Mouse (Mus musculus): Measurements from ENCODE around the gene Arl5b. TPM values are rescaled to one million over a fixed set of nuclear protein-coding genes. Genes with fewer than 3 reads are reported as not detected.

Arl5b gene
- polyA plus RNA-seq, 1 experiment from 2014 or later = 34.2 TPM

DNA sequence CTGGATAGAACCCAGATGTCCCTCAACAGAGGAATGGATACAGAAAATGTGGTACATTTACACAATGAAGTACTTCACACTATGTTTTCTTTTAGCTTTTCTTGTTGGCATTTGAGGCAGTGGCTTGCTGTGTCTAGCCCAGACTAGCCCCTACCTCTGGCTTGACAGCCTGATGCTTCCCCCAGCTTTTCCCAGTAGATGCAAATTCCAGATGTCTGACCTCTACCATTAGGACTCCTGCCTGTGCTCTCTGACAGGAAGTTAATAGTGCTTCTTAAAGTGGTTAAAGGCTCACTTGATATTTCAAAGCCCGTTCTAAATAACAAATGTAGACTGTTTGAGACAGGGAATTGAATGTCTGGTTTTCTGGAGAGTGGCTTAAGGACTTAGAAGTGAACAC, 14.6 kb downstream of the Arl5b start:
- Histone ChIP-seq H3K9me3 (no peaks in the 10 kb centered on the region), H3K4me3 (no peak overlapping the region), H3K4me2 (replicated peaks) (no peak overlapping the region), H3K27ac (replicated peaks) (no peak overlapping the region), H3K9ac (replicated peaks) (no peak overlapping the region), H3K36me3 (peaks cover 6% of the 10 kb centered on the region; the same call in 1 of the 2 replicates), H3K4me1 (peaks cover 18% of the 10 kb centered on the region), H3K27me3 (no peaks in the 10 kb centered on the region)
- whole genome bisulfite sequencing = 79% methylated on average over 1 of the region's 1 CpGs
- ATAC-seq (replicated peaks) = no peak

DNA sequence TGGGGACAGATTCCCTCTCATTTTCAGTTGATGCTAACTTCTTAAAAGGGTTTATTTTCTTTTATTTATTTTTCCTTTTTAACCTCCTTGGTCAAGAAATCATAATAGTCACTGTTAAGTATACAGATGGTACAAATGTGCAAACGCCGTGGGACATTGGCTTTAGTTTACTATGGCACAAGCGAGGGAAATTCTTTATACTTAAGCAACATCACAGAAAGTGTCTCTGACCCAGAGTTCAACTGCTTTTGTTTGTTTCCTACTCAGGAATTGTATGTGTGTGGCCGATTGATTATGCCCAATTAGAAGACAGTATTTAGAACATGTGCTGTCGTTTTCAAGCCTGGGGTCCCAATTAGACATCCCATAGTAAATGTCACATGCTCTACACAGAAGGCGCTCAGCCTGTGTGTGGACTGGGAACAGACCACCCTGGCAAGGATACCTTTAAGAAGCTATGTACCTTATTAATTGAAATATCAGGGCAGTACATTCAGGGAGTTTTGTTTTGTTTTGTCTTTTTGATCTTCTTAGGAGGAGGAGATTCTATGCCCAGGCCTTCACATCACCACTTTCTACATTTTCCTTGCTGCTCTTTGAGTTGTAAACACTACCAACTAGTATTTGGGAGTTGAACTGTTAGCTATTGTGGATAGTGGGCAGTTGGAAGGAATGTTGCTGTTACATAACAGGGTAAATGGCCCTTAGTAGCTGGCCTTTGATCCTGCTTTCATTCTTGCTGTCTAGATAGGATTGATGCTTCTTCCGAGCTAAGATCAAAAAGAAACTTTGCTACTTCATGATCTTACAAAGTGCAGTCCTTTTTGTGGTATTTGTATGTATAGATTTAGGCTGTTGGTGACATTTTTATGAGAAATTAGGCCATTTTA, 15.4 kb downstream of the Arl5b start:
- no peak; the same call in 1 of the 2 replicates for ATAC-seq (replicated peaks)
- Histone ChIP-seq H3K36me3 (peaks cover 10% of the 10 kb centered on the region; the same call in 1 of the 2 replicates), H3K27me3 (no peaks in the 10 kb centered on the region), H3K4me3 (no peak overlapping the region), H3K4me1 (peaks cover 11% of the 10 kb centered on the region), H3K9ac (replicated peaks) (no peak overlapping the region), H3K9me3 (no peaks in the 10 kb centered on the region), H3K27ac (replicated peaks) (no peak overlapping the region), H3K4me2 (replicated peaks) (no peak overlapping the region)
- WGBS = 59% methylated on average over 7 of the region's 7 CpGs

DNA sequence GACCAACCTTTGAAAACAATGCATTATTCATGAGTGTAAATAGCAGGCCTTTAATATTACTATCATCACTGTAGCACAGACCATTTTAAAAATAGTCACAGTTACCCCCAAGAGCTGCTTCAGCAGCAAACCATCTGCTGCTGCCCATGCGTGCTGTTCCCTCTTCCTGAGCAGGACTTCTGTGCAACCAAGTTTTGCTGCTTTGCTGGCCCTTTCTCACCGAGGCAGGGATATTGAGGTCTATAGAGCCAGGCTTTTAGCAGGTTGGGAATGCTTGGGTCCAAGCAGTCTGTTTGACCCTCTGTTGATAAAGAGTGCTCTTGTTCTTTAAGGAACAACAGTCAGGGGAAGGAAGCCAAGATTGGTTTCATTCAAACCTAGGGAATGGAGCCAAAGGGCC, 16.3 kb downstream of the Arl5b start:
- no peaks in the 10 kb centered on the region for H3K9me3 ChIP-seq
- 50% methylated on average over 2 of the region's 2 CpGs for WGBS
- ATAC-seq (replicated peaks) = peak; percentile 55

DNA sequence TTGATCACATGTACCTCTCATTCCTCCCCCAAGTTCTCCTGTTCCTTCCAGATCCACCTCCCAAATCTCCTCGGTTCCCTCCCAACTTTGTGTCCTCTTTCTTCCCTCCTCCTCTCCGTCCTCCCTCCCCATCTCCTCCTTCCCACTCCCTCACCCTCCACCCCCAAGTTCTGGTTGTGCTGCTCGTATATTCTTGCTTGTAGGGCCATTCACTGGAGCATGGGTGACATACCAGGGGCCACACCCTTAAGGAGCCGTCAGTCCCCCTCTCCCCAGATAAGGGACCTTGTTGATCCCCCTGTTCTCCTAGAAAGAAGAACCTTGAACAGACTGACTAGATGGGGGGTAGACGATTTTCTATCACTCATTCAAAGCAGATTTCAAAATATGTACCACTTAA, 17.9 kb downstream of the Arl5b start:
- no peaks in the 10 kb centered on the region for H3K9me3 ChIP-seq
- H3K4me1 ChIP-seq = peaks cover 11% of the 10 kb centered on the region
- H3K27me3 ChIP-seq = no peaks in the 10 kb centered on the region
- no peak overlapping the region for H3K27ac ChIP-seq (replicated peaks)
- ATAC-seq (replicated peaks) = no peak
- 65% methylated on average over 5 of the region's 5 CpGs for WGBS
- H3K9ac ChIP-seq (replicated peaks) = no peak overlapping the region
- no peak overlapping the region for H3K4me2 ChIP-seq (replicated peaks)
- peaks cover 29% of the 10 kb centered on the region for H3K36me3 ChIP-seq
- H3K4me3 ChIP-seq = no peak overlapping the region

More for the DNA sequence above, 16.3 kb downstream of the Arl5b start:
- no peak overlapping the region for H3K4me2 ChIP-seq (replicated peaks)
- H3K4me1 ChIP-seq = peaks cover 11% of the 10 kb centered on the region
- peaks cover 18% of the 10 kb centered on the region for H3K36me3 ChIP-seq
- H3K9ac ChIP-seq (replicated peaks) = no peak overlapping the region
- H3K4me3 ChIP-seq = no peak overlapping the region
- no peak overlapping the region for H3K27ac ChIP-seq (replicated peaks)
- H3K27me3 ChIP-seq = no peaks in the 10 kb centered on the region

DNA sequence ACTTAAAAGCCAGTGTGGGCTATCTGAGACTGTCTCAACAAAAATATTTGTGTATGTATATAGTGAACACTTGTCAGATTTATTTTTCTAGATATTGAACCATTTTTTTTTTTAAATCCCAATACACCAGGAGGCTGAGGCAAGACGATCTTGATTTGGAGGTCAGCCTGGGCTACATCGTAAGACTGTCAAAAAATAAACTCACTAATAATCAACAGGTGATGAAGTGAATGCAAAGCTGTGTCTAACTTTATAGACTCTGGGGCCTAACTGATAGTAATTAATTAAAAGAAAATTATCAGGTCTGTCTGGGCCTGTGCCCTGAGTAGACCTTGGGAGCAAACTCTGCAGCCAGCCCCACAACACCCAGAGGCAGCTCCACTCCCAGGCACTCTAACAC, 34.5 kb downstream of the Arl5b start:
- Histone ChIP-seq H3K9ac (replicated peaks) (no peak overlapping the region), H3K4me3 (no peak overlapping the region), H3K4me2 (replicated peaks) (no peak overlapping the region), H3K9me3 (no peaks in the 10 kb centered on the region), H3K4me1 (no peaks in the 10 kb centered on the region), H3K36me3 (peaks cover 38% of the 10 kb centered on the region; the same call in 1 of the 2 replicates), H3K27ac (replicated peaks) (no peak overlapping the region), H3K27me3 (no peaks in the 10 kb centered on the region)
- WGBS = 98% methylated on average over 2 of the region's 2 CpGs
- ATAC-seq (replicated peaks) = no peak

DNA sequence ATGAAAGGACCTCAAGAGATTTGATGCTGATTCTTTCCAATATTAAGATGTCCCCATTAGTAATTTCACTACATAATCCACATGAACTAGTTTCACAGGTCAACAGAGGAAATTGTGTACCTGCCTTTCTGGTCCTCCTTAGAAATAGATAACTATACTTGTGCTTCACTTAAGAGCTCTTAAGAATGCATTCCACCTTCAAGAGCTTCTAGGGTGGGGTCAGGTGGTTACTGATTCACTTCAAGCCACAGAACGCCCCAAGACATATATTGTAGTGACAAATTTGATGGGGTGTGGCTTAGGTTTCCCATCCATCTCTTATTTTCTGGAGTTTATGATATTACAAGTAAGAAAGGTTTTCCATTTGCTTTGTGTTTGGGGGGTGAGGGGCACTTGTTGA, 38.1 kb downstream of the Arl5b start:
- ATAC-seq (replicated peaks) = no peak
- no peaks in the 10 kb centered on the region for H3K4me1 ChIP-seq
- H3K9me3 ChIP-seq = no peaks in the 10 kb centered on the region
- H3K36me3 ChIP-seq = peaks cover 12% of the 10 kb centered on the region; the same call in 1 of the 2 replicates
- no peak overlapping the region for H3K27ac ChIP-seq (replicated peaks)
- no peak overlapping the region for H3K9ac ChIP-seq (replicated peaks)
- 87% methylated on average over 1 of the region's 1 CpGs for WGBS
- no peaks in the 10 kb centered on the region for H3K27me3 ChIP-seq
- no peak overlapping the region for H3K4me3 ChIP-seq
- no peak overlapping the region for H3K4me2 ChIP-seq (replicated peaks)

DNA sequence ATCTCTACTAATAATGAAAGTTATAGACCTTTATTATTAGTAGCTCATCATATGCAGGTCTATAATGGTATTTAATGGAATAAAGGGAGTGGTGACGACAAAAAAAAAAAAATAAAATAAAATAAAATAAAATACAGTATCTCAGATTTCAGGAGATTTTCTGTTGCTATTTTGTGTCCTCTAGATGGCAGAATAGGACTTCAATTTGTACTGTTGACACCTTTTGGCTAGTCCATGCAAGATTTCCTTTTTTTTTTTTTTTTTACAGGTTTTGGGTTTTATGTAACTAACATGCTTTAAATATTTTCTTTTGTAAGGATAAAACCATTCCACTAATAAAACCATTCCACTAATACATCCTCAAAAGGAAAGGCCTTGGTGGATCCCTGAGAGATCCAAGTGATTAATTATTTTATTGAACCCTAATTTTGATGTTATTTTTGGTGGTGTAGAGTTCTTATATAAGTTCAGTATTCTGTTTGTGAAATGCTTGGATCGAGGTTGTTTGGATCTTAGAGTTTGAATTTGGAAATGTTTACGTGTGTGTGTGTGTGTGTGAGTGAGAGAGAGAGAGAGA, 47.4 kb downstream of the Arl5b start:
- H3K9ac ChIP-seq (replicated peaks) = no peak overlapping the region
- no peaks in the 10 kb centered on the region for H3K4me1 ChIP-seq
- H3K4me2 ChIP-seq (replicated peaks) = no peak overlapping the region
- H3K4me3 ChIP-seq = no peak overlapping the region
- H3K9me3 ChIP-seq = no peaks in the 10 kb centered on the region
- no peaks in the 10 kb centered on the region for H3K27me3 ChIP-seq
- no peaks in the 10 kb centered on the region for H3K36me3 ChIP-seq
- 59% methylated on average over 3 of the region's 3 CpGs for WGBS
- no peak overlapping the region for H3K27ac ChIP-seq (replicated peaks)
- ATAC-seq (replicated peaks) = no peak

DNA sequence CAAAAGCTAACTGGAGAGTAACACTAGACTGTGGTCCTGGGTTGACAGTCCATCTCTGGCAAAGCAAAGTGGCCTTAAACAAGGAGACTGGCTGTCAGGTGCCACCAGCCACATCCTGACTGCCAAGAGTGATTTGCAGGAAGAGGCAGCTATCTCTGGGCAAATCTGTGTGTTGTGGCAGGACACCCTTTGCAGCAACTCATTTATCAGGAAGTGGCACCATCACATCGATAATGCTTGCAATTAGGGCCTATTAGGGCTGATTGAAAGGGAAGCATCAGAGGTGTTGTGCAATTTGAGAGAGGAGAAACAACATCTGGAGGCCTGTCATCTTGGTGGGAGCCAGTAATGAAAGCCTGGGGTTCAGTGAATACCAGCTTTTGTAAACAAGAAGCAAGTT, 55.2 kb downstream of the Arl5b start:
- Histone ChIP-seq H3K9me3 (no peaks in the 10 kb centered on the region), H3K9ac (replicated peaks) (no peak overlapping the region), H3K4me3 (no peak overlapping the region), H3K27me3 (no peaks in the 10 kb centered on the region), H3K36me3 (no peaks in the 10 kb centered on the region), H3K4me2 (replicated peaks) (no peak overlapping the region), H3K4me1 (no peaks in the 10 kb centered on the region), H3K27ac (replicated peaks) (no peak overlapping the region)
- WGBS = 60% methylated on average over 1 of the region's 1 CpGs
- ATAC-seq (replicated peaks) = no peak

DNA sequence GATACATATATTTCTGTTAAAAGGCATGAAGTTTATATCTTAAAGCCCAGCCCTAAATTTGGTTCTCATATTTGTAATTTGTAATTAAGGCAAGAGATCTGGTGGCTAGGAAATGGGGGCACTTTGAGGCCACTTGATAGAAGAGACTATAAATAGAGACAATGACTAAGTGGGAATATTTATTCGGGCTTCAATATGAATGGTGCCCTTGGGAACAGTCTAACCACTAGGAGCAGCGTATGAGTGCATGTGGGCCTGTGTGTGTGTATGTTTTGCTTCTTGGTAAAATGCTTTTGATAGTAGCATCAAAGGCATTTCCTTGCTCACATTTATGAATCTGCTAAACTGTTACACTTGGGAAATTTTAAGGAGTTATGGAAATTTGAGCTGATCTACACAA, 62.1 kb downstream of the Arl5b start:
- H3K27me3 ChIP-seq = no peaks in the 10 kb centered on the region
- no peak for ATAC-seq (replicated peaks)
- 80% methylated on average over 2 of the region's 2 CpGs for WGBS
- H3K4me3 ChIP-seq = no peak overlapping the region
- no peak overlapping the region for H3K27ac ChIP-seq (replicated peaks)
- H3K4me2 ChIP-seq (replicated peaks) = no peak overlapping the region
- H3K36me3 ChIP-seq = no peaks in the 10 kb centered on the region
- no peak overlapping the region for H3K9ac ChIP-seq (replicated peaks)
- no peaks in the 10 kb centered on the region for H3K4me1 ChIP-seq
- H3K9me3 ChIP-seq = no peaks in the 10 kb centered on the region

DNA sequence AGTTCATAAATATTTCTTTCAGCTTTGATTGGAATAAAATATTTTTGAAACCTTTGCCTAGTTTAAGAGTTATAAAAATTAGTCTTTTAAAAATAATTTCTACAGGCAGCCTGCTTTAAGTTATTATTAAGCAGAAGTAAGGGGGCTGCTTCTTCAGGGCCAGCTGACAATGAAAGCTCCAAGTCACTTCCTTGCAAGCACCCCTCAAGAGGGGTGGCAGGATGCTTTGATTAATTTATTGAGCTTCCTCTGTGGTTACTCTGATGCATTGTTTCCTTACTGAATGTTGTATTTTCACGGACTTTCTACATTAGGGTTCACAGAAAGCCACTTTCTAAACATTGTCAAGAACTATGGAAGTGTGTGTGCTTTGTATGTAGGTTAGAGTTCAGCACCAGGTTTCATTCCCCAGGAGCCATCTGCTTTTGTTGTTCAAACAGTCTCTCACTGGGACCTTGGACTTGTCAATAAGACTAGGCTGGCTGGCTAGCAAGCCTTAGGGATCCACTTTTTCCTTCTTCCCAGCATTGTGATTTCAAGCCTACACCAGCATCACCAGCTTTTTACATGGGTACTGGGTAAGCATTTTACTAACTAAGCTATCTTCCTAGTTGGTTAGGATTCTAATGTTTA, 62.7 kb downstream of the Arl5b start:
- 59% methylated on average over 1 of the region's 1 CpGs for WGBS
- Histone ChIP-seq H3K27ac (replicated peaks) (no peak overlapping the region), H3K36me3 (no peaks in the 10 kb centered on the region)

DNA sequence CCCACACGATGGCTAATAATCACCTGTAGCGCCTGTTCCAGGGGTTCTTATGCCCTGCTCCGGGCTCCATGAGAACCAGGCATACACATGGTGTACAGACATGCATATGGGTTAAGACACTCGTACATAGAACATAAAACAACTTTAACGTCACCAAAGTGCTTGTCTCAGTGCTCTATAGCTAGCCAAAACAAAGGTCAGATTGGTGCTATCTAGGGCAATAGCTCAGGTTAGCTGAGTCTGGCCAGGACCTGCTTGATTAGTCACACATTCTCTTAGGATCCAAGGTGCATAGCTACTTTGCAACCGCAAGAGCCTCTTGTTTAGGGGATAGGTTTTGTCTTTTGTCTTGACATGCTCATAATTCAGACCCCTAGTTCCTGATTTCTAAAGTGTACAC, 63.5 kb downstream of the Arl5b start:
- 87% methylated on average over 6 of the region's 6 CpGs for WGBS
- Histone ChIP-seq H3K9me3 (no peaks in the 10 kb centered on the region), H3K4me2 (replicated peaks) (no peak overlapping the region), H3K36me3 (no peaks in the 10 kb centered on the region), H3K27ac (replicated peaks) (no peak overlapping the region), H3K4me3 (no peak overlapping the region), H3K4me1 (no peaks in the 10 kb centered on the region), H3K9ac (replicated peaks) (no peak overlapping the region), H3K27me3 (no peaks in the 10 kb centered on the region)
- ATAC-seq (replicated peaks) = no peak

More for the DNA sequence above, 62.7 kb downstream of the Arl5b start:
- H3K4me2 ChIP-seq (replicated peaks) = no peak overlapping the region
- H3K9me3 ChIP-seq = no peaks in the 10 kb centered on the region
- no peaks in the 10 kb centered on the region for H3K4me1 ChIP-seq
- no peak overlapping the region for H3K4me3 ChIP-seq
- no peaks in the 10 kb centered on the region for H3K27me3 ChIP-seq
- H3K9ac ChIP-seq (replicated peaks) = no peak overlapping the region
- ATAC-seq (replicated peaks) = no peak

DNA sequence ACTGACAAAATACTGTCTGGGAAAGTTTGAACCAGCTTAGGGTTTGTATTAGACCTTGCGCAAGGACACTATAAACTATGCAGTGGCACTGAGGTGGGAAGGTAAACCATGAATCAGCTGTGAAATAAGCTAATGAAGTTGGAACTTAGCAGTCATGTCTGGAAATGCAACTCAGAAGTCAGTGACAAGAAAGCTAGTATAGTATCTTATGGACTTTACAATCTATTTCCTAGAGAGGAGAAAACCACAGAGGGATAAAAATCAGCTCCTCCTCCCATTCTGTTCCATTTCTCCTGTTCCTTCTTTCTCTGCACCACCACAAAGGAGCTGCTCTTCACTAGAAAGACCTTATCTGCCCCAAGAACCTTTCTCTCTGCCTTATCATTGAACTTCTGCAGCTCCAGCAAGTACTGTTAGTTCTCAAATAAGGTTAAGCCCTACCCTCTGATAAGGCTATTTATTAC, 72.1 kb downstream of the Arl5b start:
- 98% methylated on average over 1 of the region's 1 CpGs for WGBS
- no peaks in the 10 kb centered on the region for H3K9me3 ChIP-seq
- no peaks in the 10 kb centered on the region for H3K4me1 ChIP-seq
- H3K27me3 ChIP-seq = no peaks in the 10 kb centered on the region
- H3K36me3 ChIP-seq = no peaks in the 10 kb centered on the region
- no peak overlapping the region for H3K9ac ChIP-seq (replicated peaks)
- no peak overlapping the region for H3K27ac ChIP-seq (replicated peaks)
- no peak for ATAC-seq (replicated peaks)
- no peak overlapping the region for H3K4me3 ChIP-seq
- no peak overlapping the region for H3K4me2 ChIP-seq (replicated peaks)
